Mouse (Mus musculus) forebrain, embryonic 14.5 days (tissue): ENCODE measurements around the gene Gpr179. TPM values are rescaled to one million over a fixed set of nuclear protein-coding genes. Genes with fewer than 3 reads are reported as not detected.

Source experiments
- ATAC-seq: fragments of 200-750 bp; cut with Nextera tagmentation; 2 replicates; pipeline ENCODE4 v1.8.0; 2017; ENCODE audit warnings: mild to moderate bottlenecking, moderate library complexity
- DNase-seq: peaks from one replicate; pipeline ENCODE4 v3.0.0-alpha.2; 2015; ENCODE audit warnings: low spot score
- H3K27ac ChIP-seq: fragments of 300-500 bp; sonication (generic); 2 replicates; pipeline ENCODE4 v1.5.1; 2014; ENCODE audit warnings: low read depth, mild to moderate bottlenecking, control low read depth, low read length, moderate library complexity
- H3K27me3 ChIP-seq: fragments of 300-500 bp; sonication (generic); replicated peaks from 2 replicates; pipeline ENCODE4 v1.6.1; 2014; ENCODE audit warnings: low read length, control low read depth, mixed read lengths; ENCODE audit not compliant: control insufficient read depth, insufficient read depth
- H3K36me3 ChIP-seq: fragments of 300-500 bp; sonication (generic); 2 replicates; pipeline ENCODE4 v1.6.1; 2014; ENCODE audit warnings: low read length, control low read depth; ENCODE audit not compliant: control insufficient read depth, insufficient read depth
- H3K4me1 ChIP-seq: fragments of 300-500 bp; sonication (generic); 2 replicates; pipeline ENCODE4 v1.6.1; 2014; ENCODE audit warnings: antibody characterized with exemption, low read length, control low read depth; ENCODE audit not compliant: control insufficient read depth, insufficient read depth
- H3K4me2 ChIP-seq: fragments of 300-500 bp; sonication (generic); 2 replicates; pipeline ENCODE4 v1.6.1; 2014; ENCODE audit warnings: mild to moderate bottlenecking, control low read depth, low read length
- H3K4me3 ChIP-seq: fragments of 300-500 bp; sonication (generic); 2 replicates; pipeline ENCODE4 v1.5.1; 2014; ENCODE audit warnings: low read depth, low read length, control low read depth
- H3K9ac ChIP-seq: fragments of 300-500 bp; sonication (generic); 2 replicates; pipeline ENCODE4 v1.6.1; 2014; ENCODE audit warnings: mild to moderate bottlenecking, low read length, control low read depth, moderate library complexity
- H3K9me3 ChIP-seq: fragments of 300-500 bp; sonication (generic); replicated peaks from 2 replicates; pipeline ENCODE4 v1.6.1; 2016; ENCODE audit warnings: low read length, control low read depth, mixed read lengths; ENCODE audit not compliant: control insufficient read depth
- WGBS: fragments of 180-500 bp; shearing (Covaris S2); extraction: QIAGEN DNeasy Blood & Tissue Kit; methylation state at CpG from one replicate; pipeline ENCODE4 v1.1.7; 2014; 5-methylcytosine and 5-hydroxymethylcytosine counted together
- polyA plus RNA-seq: library from polyadenylated mRNA; unstranded; fragments of >200 nt; fragmentation: Nextera tagmentation; extraction: Ambion mirVana; gene quantifications from 2 replicates; pipeline ENCODE4 v1.2.1, GENCODE M21; 2014

Gpr179 gene
- polyA plus RNA-seq, 1 experiment from 2014 or later = 0.34 TPM

DNA sequence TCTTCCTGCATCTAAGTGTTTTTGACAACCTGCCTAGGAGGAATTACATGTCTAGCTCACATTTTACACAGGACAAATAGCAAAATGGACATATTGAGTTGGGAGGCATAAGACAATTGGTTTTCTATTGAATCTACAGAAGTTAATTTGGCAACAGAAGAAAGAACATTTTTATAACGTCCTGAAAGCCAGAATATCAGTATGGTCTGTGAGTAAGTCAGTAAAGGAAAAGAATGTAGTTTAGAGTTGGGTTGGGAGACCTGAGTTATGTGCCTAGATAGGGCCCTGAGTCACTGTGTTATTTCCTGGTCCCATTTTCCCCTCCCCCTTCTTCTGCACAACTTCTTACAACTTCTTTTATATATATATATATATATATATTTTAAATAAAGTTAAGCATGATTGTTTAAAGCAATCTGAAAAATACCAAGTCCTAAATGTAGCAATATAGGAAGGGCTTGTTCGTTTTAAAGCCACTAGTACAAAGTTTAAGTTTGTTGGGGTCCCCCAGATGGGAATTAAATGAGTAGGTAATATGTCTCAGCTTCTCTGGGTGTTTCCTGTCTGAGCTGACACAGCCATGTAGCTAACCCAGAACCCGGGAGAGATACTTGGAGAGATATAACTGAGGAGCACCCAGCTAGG lies 42.9 kb downstream of the Gpr179 start:
- no peak overlapping the region for H3K9ac ChIP-seq
- DNase-seq (no peak), ATAC-seq (no peak)
- H3K4me1 ChIP-seq = peaks cover 9% of the 10 kb centered on the region
- 52% methylated on average over 3 of the region's 3 CpGs for WGBS
- H3K4me3 ChIP-seq = no peak overlapping the region
- peak overlapping the region; percentile 76; the same call in 1 of the 2 replicates for H3K4me2 ChIP-seq
- no peak overlapping the region for H3K27ac ChIP-seq
- H3K9me3 ChIP-seq = no peaks in the 10 kb centered on the region
- H3K27me3 ChIP-seq = no peaks in the 10 kb centered on the region
- H3K36me3 ChIP-seq = no peaks in the 10 kb centered on the region

DNA sequence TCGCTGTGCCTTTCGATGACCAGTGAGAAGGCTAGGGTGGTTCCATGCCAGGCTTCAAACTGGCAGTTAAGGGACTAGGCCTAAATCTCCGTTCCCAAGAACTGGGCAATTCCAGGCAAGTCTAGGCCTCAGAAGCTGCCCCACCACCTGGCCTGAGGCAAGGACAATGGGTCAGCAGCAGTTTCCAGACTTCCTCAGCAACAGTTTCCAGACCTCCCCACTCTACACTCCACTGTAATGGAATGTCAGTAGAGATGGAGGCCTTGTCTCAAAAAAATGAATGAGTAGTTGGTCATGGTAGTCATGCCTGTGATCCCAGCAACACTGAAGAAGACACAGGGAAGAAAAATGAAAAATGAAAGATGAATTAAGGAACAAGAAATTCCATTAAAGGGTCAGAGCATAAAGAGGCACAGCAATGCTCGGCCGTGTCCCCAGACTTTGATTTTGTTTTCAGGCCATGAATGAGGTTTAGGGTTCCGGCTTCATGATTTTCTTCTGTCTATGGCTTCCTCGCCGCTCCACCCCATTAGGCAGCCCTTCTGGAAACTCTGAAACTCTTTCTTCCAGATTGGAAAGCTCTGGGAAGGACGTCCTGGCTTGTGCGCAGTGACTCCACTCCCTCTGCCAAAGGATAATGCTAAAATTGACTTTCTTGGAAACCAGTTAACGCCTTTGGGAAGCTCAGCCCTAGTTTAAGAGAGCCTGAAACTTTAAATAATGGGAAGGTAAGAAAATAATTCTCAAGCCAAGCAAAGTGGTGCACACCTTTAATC lies 44.4 kb downstream of the Gpr179 start:
- Histone ChIP-seq H3K4me2 (no peak overlapping the region), H3K9ac (no peak overlapping the region), H3K9me3 (no peaks in the 10 kb centered on the region), H3K27ac (no peak overlapping the region), H3K36me3 (no peaks in the 10 kb centered on the region), H3K4me3 (no peak overlapping the region), H3K4me1 (peaks cover 9% of the 10 kb centered on the region), H3K27me3 (no peaks in the 10 kb centered on the region)
- ATAC-seq = no peak
- DNase-seq = no peak
- WGBS = 92% methylated on average over 11 of the region's 11 CpGs

DNA sequence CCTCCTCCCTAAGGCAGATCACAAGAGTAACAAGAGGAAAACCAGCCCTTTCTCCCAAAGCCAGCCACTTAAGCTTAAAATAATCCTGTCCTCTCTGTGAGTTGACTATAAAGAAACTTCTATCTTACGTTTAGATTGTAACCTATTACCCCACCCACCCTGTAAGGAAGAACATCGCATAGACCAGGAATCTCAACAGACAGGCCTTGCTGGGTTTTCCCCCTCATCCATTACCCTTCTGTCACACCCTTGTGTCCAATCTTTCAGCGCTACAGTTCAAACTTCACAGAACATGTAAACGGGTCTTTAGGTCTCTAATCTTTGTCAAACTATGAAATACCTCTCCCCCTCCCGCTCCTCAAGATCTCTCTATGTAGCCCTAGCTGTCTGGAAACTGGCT lies 47.2 kb downstream of the Gpr179 start:
- WGBS = 87% methylated on average over 5 of the region's 5 CpGs
- H3K27me3 ChIP-seq = no peaks in the 10 kb centered on the region
- ATAC-seq = no peak

DNA sequence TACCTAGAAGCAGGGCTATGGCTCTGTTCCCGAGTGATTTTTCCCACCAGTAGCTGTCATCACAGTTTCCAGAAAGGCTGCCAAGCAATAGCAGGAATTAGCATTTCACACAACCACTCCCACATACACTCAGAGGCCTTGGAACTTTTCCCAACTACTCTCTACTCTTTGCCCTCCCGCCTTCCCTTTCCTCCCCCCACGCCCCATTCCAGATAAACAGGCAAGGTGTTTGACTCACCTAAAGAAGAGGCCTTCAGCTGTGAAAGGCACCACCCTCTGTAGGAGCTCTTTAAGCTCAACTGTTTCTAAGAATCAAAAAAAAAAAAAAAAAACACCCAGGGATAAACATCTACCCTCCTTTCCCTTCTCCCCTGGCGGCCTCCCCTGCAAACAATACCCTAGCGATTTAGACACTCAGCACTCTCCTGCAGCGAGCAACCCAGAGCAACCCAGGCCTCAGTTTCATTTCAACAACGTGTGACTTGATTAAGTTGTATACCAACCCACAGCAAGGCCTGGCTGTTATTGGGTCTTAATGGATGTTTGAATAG lies 49.6 kb downstream of the Gpr179 start:
- ATAC-seq = no peak
- Histone ChIP-seq H3K4me3 (no peak overlapping the region), H3K9me3 (no peaks in the 10 kb centered on the region), H3K4me2 (no peak overlapping the region), H3K36me3 (no peaks in the 10 kb centered on the region), H3K9ac (no peak overlapping the region), H3K27me3 (no peaks in the 10 kb centered on the region), H3K4me1 (no peaks in the 10 kb centered on the region; the same call in 1 of the 2 replicates), H3K27ac (peak overlapping the region; percentile 50; the same call in 1 of the 2 replicates)
- peak; percentile 81 for DNase-seq
- WGBS = 11% methylated on average over 7 of the region's 7 CpGs

More for the DNA sequence above, 47.2 kb downstream of the Gpr179 start:
- DNase-seq = no peak
- Histone ChIP-seq H3K4me2 (no peak overlapping the region), H3K9ac (no peak overlapping the region), H3K27ac (no peak overlapping the region), H3K9me3 (no peaks in the 10 kb centered on the region), H3K4me3 (no peak overlapping the region), H3K36me3 (no peaks in the 10 kb centered on the region), H3K4me1 (peaks cover 3% of the 10 kb centered on the region)

DNA sequence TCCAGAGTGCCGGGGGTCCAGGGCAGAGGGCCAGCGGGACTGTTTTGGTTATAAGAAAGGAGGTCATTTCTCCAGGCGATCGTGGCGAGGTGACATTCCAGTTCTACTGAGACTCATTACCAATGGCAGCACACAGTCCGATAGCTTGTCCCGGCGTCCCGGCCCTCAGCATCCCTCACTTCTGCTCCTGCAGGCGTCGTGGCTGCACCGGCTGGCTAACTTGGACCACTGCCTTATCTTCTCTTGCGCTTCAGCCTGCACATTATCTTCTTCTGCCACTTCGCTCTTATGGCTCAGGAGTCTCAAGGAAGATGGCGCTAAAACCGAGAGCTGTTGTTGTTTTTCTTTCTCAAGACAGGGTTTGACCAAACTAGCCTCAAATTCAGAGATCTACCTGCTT lies 50.5 kb downstream of the Gpr179 start:
- ATAC-seq (no peak), DNase-seq (no peak)
- Histone ChIP-seq H3K9ac (no peak overlapping the region), H3K4me1 (no peaks in the 10 kb centered on the region; the same call in 1 of the 2 replicates), H3K9me3 (no peaks in the 10 kb centered on the region), H3K27ac (no peak overlapping the region), H3K4me2 (no peak overlapping the region), H3K27me3 (no peaks in the 10 kb centered on the region), H3K36me3 (no peaks in the 10 kb centered on the region), H3K4me3 (no peak overlapping the region)
- WGBS = 89% methylated on average over 16 of the region's 16 CpGs

DNA sequence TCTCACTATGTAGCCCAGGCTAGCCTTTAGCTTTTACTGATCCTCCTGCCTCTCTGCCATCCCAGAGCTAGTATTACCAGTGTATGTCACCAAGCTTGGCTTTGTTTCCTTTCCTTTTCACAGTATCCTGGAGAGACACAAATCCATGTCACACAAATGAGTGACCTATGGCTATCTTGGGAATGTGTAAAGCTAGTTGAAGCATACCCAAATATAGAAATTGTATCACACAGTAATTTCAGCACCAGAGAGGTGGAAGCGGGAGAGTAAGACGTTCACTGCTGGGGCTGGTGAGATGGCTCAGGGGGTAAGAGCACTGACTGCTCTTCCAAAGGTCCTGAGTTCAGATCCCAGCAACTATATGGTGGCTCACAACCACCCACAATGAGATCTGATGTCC lies 51.9 kb downstream of the Gpr179 start:
- no peak overlapping the region for H3K9ac ChIP-seq
- H3K4me1 ChIP-seq = no peaks in the 10 kb centered on the region; the same call in 1 of the 2 replicates
- H3K27ac ChIP-seq = no peak overlapping the region
- H3K36me3 ChIP-seq = no peaks in the 10 kb centered on the region
- H3K4me2 ChIP-seq = no peak overlapping the region
- H3K9me3 ChIP-seq = no peaks in the 10 kb centered on the region
- no peak overlapping the region for H3K4me3 ChIP-seq
- H3K27me3 ChIP-seq = no peaks in the 10 kb centered on the region
- ATAC-seq = no peak
- no peak for DNase-seq
- WGBS = 99% methylated on average over 2 of the region's 2 CpGs

DNA sequence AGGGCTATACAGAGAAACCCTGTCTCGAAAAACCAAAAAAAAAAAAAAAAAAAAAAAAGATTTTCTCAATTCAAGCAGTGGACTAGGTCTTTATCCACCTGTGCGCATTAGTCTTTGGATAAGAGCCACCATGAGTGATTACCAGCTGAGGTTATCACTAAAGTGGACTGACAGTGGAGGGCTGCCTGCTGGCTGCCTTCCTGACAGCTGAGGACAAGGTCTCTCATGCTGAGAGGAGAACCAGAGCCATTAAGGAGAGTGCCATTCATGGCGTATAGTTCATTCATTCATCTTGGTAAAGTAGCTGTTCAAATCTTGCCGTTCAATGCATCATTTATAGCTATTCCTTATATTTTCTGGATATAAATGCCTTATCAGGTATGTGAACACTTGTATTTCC lies 55.3 kb downstream of the Gpr179 start:
- Histone ChIP-seq H3K9me3 (no peaks in the 10 kb centered on the region), H3K36me3 (no peaks in the 10 kb centered on the region), H3K27me3 (no peaks in the 10 kb centered on the region), H3K4me2 (no peak overlapping the region), H3K4me1 (no peaks in the 10 kb centered on the region), H3K4me3 (no peak overlapping the region), H3K27ac (no peak overlapping the region), H3K9ac (no peak overlapping the region)
- 86% methylated on average over 3 of the region's 4 CpGs for WGBS
- DNase-seq (no peak), ATAC-seq (no peak)

DNA sequence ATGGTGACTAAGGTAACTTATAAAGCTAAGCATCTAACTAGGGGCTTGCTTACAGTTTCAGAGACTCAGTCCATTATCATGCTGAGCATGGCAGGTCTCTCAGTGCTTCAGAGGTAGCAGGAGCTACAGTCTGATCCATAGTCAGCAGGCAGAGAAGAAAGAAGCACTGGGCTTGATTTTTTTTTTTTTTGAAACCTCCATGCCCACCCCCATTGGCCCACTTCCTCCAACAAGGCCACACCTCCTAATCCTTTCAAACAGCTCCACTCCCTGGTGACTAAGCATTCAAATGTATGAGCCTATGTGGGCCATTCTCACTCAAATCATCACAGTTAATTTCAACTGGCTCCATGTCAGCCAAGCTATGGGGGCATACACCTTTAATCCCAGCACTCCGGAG lies 59.1 kb downstream of the Gpr179 start:
- ATAC-seq (no peak), DNase-seq (no peak)
- Histone ChIP-seq H3K4me1 (no peaks in the 10 kb centered on the region), H3K4me2 (no peak overlapping the region), H3K36me3 (no peaks in the 10 kb centered on the region), H3K27me3 (no peaks in the 10 kb centered on the region), H3K4me3 (no peak overlapping the region), H3K27ac (no peak overlapping the region), H3K9me3 (no peaks in the 10 kb centered on the region), H3K9ac (no peak overlapping the region)
- WGBS = 93% methylated on average over 1 of the region's 1 CpGs
